ENCODE assay signal across 20 mouse cellular contexts in the genomic region with DNA sequence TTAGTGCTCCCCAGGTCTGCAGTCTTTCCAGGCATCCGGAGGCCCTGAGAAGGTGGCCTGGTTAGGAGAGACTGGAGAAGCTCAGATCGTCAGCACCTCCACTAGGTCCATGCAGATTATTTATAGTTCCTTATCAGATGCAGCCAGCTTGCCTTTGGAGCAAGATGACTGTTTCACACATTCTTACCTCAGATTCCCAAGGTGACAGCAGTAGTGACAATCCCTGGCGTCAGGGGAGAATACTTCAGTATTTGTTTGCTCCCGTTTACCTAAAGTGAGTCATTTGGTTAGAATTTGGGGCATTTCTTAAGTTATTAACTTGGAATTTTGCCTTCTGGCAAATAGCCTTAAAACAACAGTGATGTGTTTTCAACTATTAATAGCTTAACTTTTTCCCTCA. TPM values are rescaled to one million over a fixed set of nuclear protein-coding genes. Genes with fewer than 3 reads are reported as not detected.
DNase-seq lines count a peak whose midpoint lies in the region; ATAC-seq lines count a peak whose summit lies in the region.
"Had no signal": no experiment of that assay in that cellular context is flagged by ENCODE, and none has a peak within 500 bp of the region (broad histone marks: within the 10 kb centered on the region; RNA-seq: fewer than 3 reads in every experiment).

No protein-coding gene starts in this region.

- no peak overlapping the region for H3K4me2 ChIP-seq in forebrain, embryonic 11.5 days (ENCODE audit: low read depth, low read length, severe bottlenecking)
- H3K4me2 ChIP-seq in forebrain, embryonic 13.5 days, result no peak overlapping the region
- 0 out of 2 replicates have a peak overlapping the region, but pooled peaks have one; percentile 12 for H3K4me2 ChIP-seq in heart, embryonic 15.5 days
- H3K4me2 ChIP-seq: embryonic facial prominence, embryonic 13.5 days; hindbrain, embryonic 12.5 days; midbrain, embryonic 11.5 days had no signal

- H3K27me3 ChIP-seq in forebrain, embryonic 11.5 days (ENCODE audit: control insufficient read depth, insufficient read depth, low read length), result no peaks in the 10 kb centered on the region
- no peaks in the 10 kb centered on the region for H3K27me3 ChIP-seq in forebrain, embryonic 13.5 days
- H3K27me3 ChIP-seq in heart, embryonic 15.5 days, result no peaks in the 10 kb centered on the region
- H3K27me3 ChIP-seq: CH12.LX; embryonic facial prominence, embryonic 13.5 days; hindbrain, embryonic 12.5 days had no signal

- no peaks in the 10 kb centered on the region for H3K4me1 ChIP-seq in forebrain, embryonic 11.5 days (replicated peaks; ENCODE audit: control insufficient read depth, insufficient read depth, low read length)
- H3K4me1 ChIP-seq in forebrain, embryonic 13.5 days, result no peaks in the 10 kb centered on the region; the same call in 1 of the 2 replicates
- peaks cover 16% of the 10 kb centered on the region for H3K4me1 ChIP-seq in heart, embryonic 15.5 days (replicated peaks)
- H3K4me1 ChIP-seq: embryonic facial prominence, embryonic 13.5 days; hindbrain, embryonic 12.5 days had no signal

- no peak for ATAC-seq in forebrain, embryonic 11.5 days (replicated peaks; ENCODE audit: low FRiP score)
- ATAC-seq in forebrain, embryonic 13.5 days, result no peak
- no peak; the same call in 1 of the 2 replicates for ATAC-seq in heart, embryonic 15.5 days (replicated peaks; ENCODE audit: insufficient number of reproducible peaks, insufficient read depth, low FRiP score, low read depth)
- ATAC-seq in CD4-positive, CD25-positive, alpha-beta regulatory T cell, adult 4 months, result no peak
- ATAC-seq: forebrain, embryonic 16.5 days had no signal

- WGBS in forebrain, embryonic 11.5 days, result 88% methylated on average over 4 of the region's 4 CpGs
- 84% methylated on average over 4 of the region's 4 CpGs for WGBS in forebrain, embryonic 13.5 days
- WGBS in heart, embryonic 15.5 days, result 17% methylated on average over 4 of the region's 4 CpGs

- H3K9me3 ChIP-seq in forebrain, embryonic 11.5 days (ENCODE audit: control insufficient read depth, low read length), result no peaks in the 10 kb centered on the region
- H3K9me3 ChIP-seq in forebrain, embryonic 13.5 days (replicated peaks), result no peaks in the 10 kb centered on the region
- no peaks in the 10 kb centered on the region for H3K9me3 ChIP-seq in heart, embryonic 15.5 days (replicated peaks)
- H3K9me3 ChIP-seq: embryonic facial prominence, embryonic 13.5 days; hindbrain, embryonic 12.5 days had no signal

- no peak overlapping the region for H3K9ac ChIP-seq in forebrain, embryonic 11.5 days (ENCODE audit: low read length)
- no peak overlapping the region for H3K9ac ChIP-seq in forebrain, embryonic 13.5 days
- H3K9ac ChIP-seq in heart, embryonic 15.5 days, result no peak overlapping the region
- H3K9ac ChIP-seq: hindbrain, embryonic 12.5 days had no signal

- DNase-seq in forebrain, embryonic 11.5 days (ENCODE audit: low spot score), result peak; percentile 22
- DNase-seq in heart, adult 8-10 months (ENCODE audit: low spot score), result no peak
- peak; percentile 27 for DNase-seq in 3134 (ENCODE audit: extremely low read depth, insufficient read length, low spot score)
- DNase-seq in adipocyte (ENCODE audit: low spot score), result peak; percentile 33
- DNase-seq in right cerebral cortex, postnatal 25 days, result no peak
- DNase-seq: adrenal gland, postnatal 10 days; cerebellum, postnatal 10 days; kidney, adult 18-20 months; kidney, postnatal 14 days; lung, adult 2 months had no signal

- H3K4me3 ChIP-seq in forebrain, embryonic 11.5 days (ENCODE audit: low read depth, low read length), result no peak overlapping the region
- no peak overlapping the region for H3K4me3 ChIP-seq in forebrain, embryonic 13.5 days
- no peak overlapping the region for H3K4me3 ChIP-seq in heart, embryonic 15.5 days
- H3K4me3 ChIP-seq: embryonic facial prominence, embryonic 13.5 days; hindbrain, embryonic 12.5 days; layer of hippocampus, adult 2 months had no signal

- no peak overlapping the region for H3K27ac ChIP-seq in forebrain, embryonic 11.5 days (ENCODE audit: low read depth, low read length)
- H3K27ac ChIP-seq in forebrain, embryonic 13.5 days, result no peak overlapping the region
- peak overlapping the region; percentile 49 for H3K27ac ChIP-seq in heart, embryonic 15.5 days
- H3K27ac ChIP-seq: embryonic facial prominence, embryonic 13.5 days; hindbrain, embryonic 12.5 days; layer of hippocampus, adult 2 months; macrophage had no signal

- H3K36me3 ChIP-seq in forebrain, embryonic 11.5 days (ENCODE audit: control insufficient read depth, insufficient read depth, low read length), result peaks cover 7% of the 10 kb centered on the region; the same call in 1 of the 2 replicates
- H3K36me3 ChIP-seq in forebrain, embryonic 13.5 days (ENCODE audit: poor library complexity, severe bottlenecking), result peaks cover 76% of the 10 kb centered on the region
- H3K36me3 ChIP-seq in heart, embryonic 15.5 days, result peaks cover 51% of the 10 kb centered on the region

RNA-seq across cellular contexts. Expression of a gene that starts 7.1 kb away (rescaled TPM):
- 53.7 and 54.5 TPM in 2 replicates for polyA plus RNA-seq in forebrain, embryonic 11.5 days (2014; fragmentation: Nextera tagmentation; extraction: Ambion mirVana)
- polyA plus RNA-seq in forebrain, embryonic 13.5 days (2015; fragmentation: Nextera tagmentation; extraction: Ambion mirVana), result 23.7 and 27.6 TPM in 2 replicates
- polyA plus RNA-seq in heart, embryonic 15.5 days (2015; fragmentation: Nextera tagmentation; extraction: Ambion mirVana), result 18.9 and 23.3 TPM in 2 replicates
- 10 to 100 TPM in 3 of 4 experiments, 1 to 10 TPM in 1; 9.7 to 12.6 (median 10.7) TPM for total RNA-seq in heart, adult 8-10 months (2022)
- polyA plus RNA-seq in CD4-positive, CD25-positive, alpha-beta regulatory T cell, adult 4 months (2017; shearing (Covaris generic)), result 1 to 10 TPM; 3.8 to 5.3 TPM

RNA-seq across cellular contexts. Expression of a gene that starts 59.7 kb away (rescaled TPM):
- polyA plus RNA-seq in forebrain, embryonic 11.5 days (2014; fragmentation: Nextera tagmentation; extraction: Ambion mirVana), result 3.6 and 5.5 TPM in 2 replicates
- polyA plus RNA-seq in forebrain, embryonic 13.5 days (2015; fragmentation: Nextera tagmentation; extraction: Ambion mirVana), result 0.75 and 0.84 TPM in 2 replicates
- 0.29 and 0.62 TPM in 2 replicates for polyA plus RNA-seq in heart, embryonic 15.5 days (2015; fragmentation: Nextera tagmentation; extraction: Ambion mirVana)
- under 1 TPM in 2 of 4 experiments, not detected in 2; 0.19 to 0.28 TPM for total RNA-seq in heart, adult 8-10 months (2022)
- polyA plus RNA-seq in CD4-positive, CD25-positive, alpha-beta regulatory T cell, adult 4 months (2017; shearing (Covaris generic)), result not detected
- polyA plus RNA-seq: macrophage had no signal

Comparison
In these comparisons a context has a peak if more than half of its experiments do, and no peak if none do; other contexts are left out.
1. DNase-seq: peak in forebrain, embryonic 11.5 days (single experiment), 3134 (single experiment) and adipocyte (single experiment); none in heart, adult 8-10 months (single experiment) and right cerebral cortex, postnatal 25 days (single experiment).